In the genomic region with DNA sequence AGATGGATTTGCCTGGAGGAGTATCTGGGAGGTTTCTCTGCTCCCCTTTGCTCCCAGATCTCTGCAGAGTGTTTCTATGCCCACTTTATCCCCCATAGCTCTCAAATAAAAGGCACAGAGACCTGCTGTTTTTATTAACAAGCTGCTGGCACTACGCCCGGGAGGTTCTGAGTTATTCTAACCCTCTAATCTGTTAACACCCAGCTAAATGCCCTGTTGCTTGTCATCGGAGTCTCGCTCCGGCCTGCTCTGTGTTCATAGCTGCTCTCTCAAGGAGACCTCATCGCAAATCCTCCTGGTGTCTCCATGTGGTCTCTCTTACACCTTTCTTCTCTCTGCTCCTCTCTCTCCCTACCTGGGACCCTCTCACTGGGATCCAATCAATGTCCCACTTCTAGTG, we compare ENCODE assay signal across 12 mouse cellular contexts. TPM values are rescaled to one million over a fixed set of nuclear protein-coding genes. Genes with fewer than 3 reads are reported as not detected.
DNase-seq lines count a peak whose midpoint lies in the region; ATAC-seq and TF ChIP-seq lines count a peak whose summit lies in the region.
"Had no signal": no experiment of that assay in that cellular context is flagged by ENCODE, and none has a peak within 500 bp of the region (broad histone marks: within the 10 kb centered on the region; RNA-seq: fewer than 3 reads in every experiment).

No protein-coding gene starts in this region.

- no peaks in the 10 kb centered on the region for H3K36me3 ChIP-seq in heart, embryonic 12.5 days
- H3K36me3 ChIP-seq in limb, embryonic 13.5 days = no peaks in the 10 kb centered on the region
- no peaks in the 10 kb centered on the region for H3K36me3 ChIP-seq in thymus, adult 2 months (ENCODE audit: control insufficient read depth, insufficient read depth, low read length)
- H3K36me3 ChIP-seq: intestine, embryonic 15.5 days had no signal

- H3K27ac ChIP-seq in heart, embryonic 12.5 days (ENCODE audit: poor library complexity, severe bottlenecking) = peak overlapping the region; percentile 79
- H3K27ac ChIP-seq in limb, embryonic 13.5 days = no peak overlapping the region
- H3K27ac ChIP-seq in thymus, adult 2 months (ENCODE audit: control insufficient read depth, insufficient read depth, low read length) = no peak overlapping the region
- H3K27ac ChIP-seq: intestine, embryonic 15.5 days had no signal

- peaks cover 14% of the 10 kb centered on the region for H3K4me1 ChIP-seq in heart, embryonic 12.5 days (replicated peaks)
- peaks cover 31% of the 10 kb centered on the region for H3K4me1 ChIP-seq in limb, embryonic 13.5 days
- 0 out of 2 replicates have a peak, but pooled peaks cover 2% of the 10 kb centered on the region for H3K4me1 ChIP-seq in thymus, adult 2 months (replicated peaks; ENCODE audit: control insufficient read depth, insufficient read depth, low read length)
- H3K4me1 ChIP-seq: intestine, embryonic 15.5 days had no signal

- no peaks in the 10 kb centered on the region for H3K27me3 ChIP-seq in heart, embryonic 12.5 days (replicated peaks)
- no peaks in the 10 kb centered on the region for H3K27me3 ChIP-seq in limb, embryonic 13.5 days
- no peaks in the 10 kb centered on the region for H3K27me3 ChIP-seq in thymus, adult 2 months (ENCODE audit: control insufficient read depth, insufficient read depth, low read length)
- H3K27me3 ChIP-seq: intestine, embryonic 15.5 days had no signal

- peak overlapping the region; percentile 50 for H3K9ac ChIP-seq in heart, embryonic 12.5 days
- no peak overlapping the region for H3K9ac ChIP-seq in limb, embryonic 13.5 days
- H3K9ac ChIP-seq: intestine, embryonic 15.5 days had no signal

- peak; percentile 73; the same call in 1 of the 2 replicates for ATAC-seq in heart, embryonic 12.5 days (ENCODE audit: insufficient number of reproducible peaks, low FRiP score)
- ATAC-seq in limb, embryonic 13.5 days (ENCODE audit: low FRiP score, low read depth) = peak; percentile 32; the same call in 1 of the 2 replicates
- ATAC-seq: intestine, embryonic 15.5 days; Patski had no signal

- peak overlapping the region; percentile 22 for H3K4me2 ChIP-seq in heart, embryonic 12.5 days
- 0 out of 2 replicates have a peak overlapping the region, but pooled peaks have one; percentile 0 for H3K4me2 ChIP-seq in limb, embryonic 13.5 days (replicated peaks)
- H3K4me2 ChIP-seq: intestine, embryonic 15.5 days had no signal

- peak; percentile 18 to 39 for DNase-seq in cerebellum, postnatal 10 days
- DNase-seq in cerebellum, adult 8-10 months = no peak
- peak; percentile 25 for DNase-seq in lung, postnatal 10 days
- no peak for DNase-seq in lung, postnatal 14 days
- DNase-seq in thymus, adult 2 months = no peak
- DNase-seq in gastrocnemius, adult 8-10 months (ENCODE audit: low spot score in 2 of 2) = no peak
- DNase-seq: lung, postnatal 36 days had no signal

- WGBS in heart, embryonic 12.5 days = 23% methylated on average over 6 of the region's 6 CpGs
- 37% methylated on average over 6 of the region's 6 CpGs for WGBS in limb, embryonic 13.5 days
- 98% methylated on average over 6 of the region's 6 CpGs for WGBS in thymus, adult 2 months

- no peak for TF ChIP-seq CTCF in thymus, adult 2 months (IDR thresholded peaks at IDR 0.05; ENCODE audit: borderline replicate concordance, control insufficient read depth, extremely low read depth, insufficient read depth, low read length, poor library complexity)

- H3K9me3 ChIP-seq in heart, embryonic 12.5 days (replicated peaks) = no peaks in the 10 kb centered on the region
- H3K9me3 ChIP-seq in limb, embryonic 13.5 days = no peaks in the 10 kb centered on the region
- H3K9me3 ChIP-seq: intestine, embryonic 15.5 days had no signal

- no peak for TF ChIP-seq POLR2A in thymus, adult 2 months (IDR thresholded peaks at IDR 0.05; ENCODE audit: control insufficient read depth, extremely low read depth, insufficient read depth, low read length, poor library complexity)

- no peak overlapping the region for H3K4me3 ChIP-seq in heart, embryonic 12.5 days
- no peak overlapping the region for H3K4me3 ChIP-seq in limb, embryonic 13.5 days
- no peak overlapping the region for H3K4me3 ChIP-seq in thymus, adult 2 months (ENCODE audit: control insufficient read depth, insufficient read depth, low read length)
- H3K4me3 ChIP-seq: intestine, embryonic 15.5 days; myocyte had no signal

RNA-seq across cellular contexts. Expression of a gene that starts 26.4 kb away (rescaled TPM):
- 21.7 and 22.6 TPM in 2 replicates for polyA plus RNA-seq in heart, embryonic 12.5 days (2016; fragmentation: Nextera tagmentation; extraction: Ambion mirVana)
- 54.7 and 55.3 TPM in 2 replicates for polyA plus RNA-seq in limb, embryonic 13.5 days (2015; fragmentation: Nextera tagmentation; extraction: Ambion mirVana)
- 14.4 and 20.4 TPM in 2 replicates for polyA plus RNA-seq in thymus, adult 2 months (2012; rRNA removed)
- total RNA-seq in gastrocnemius, adult 8-10 months (2022) = 1 to 10 TPM; 5.0 to 8.5 (median 6.9) TPM

RNA-seq across cellular contexts. Expression of a gene that starts 27.0 kb away (rescaled TPM):
- polyA plus RNA-seq in heart, embryonic 12.5 days (2016; fragmentation: Nextera tagmentation; extraction: Ambion mirVana) = 79.7 and 80.8 TPM in 2 replicates
- polyA plus RNA-seq in limb, embryonic 13.5 days (2015; fragmentation: Nextera tagmentation; extraction: Ambion mirVana) = 69.9 and 75.0 TPM in 2 replicates
- 43.3 and 50.9 TPM in 2 replicates for polyA plus RNA-seq in thymus, adult 2 months (2012; rRNA removed)
- total RNA-seq in gastrocnemius, adult 8-10 months (2022) = 10 to 100 TPM; 32.4 to 42.5 (median 39.8) TPM

Comparison
In these comparisons a context has a peak if more than half of its experiments do, and no peak if none do; other contexts are left out.
1. DNase-seq: peak in cerebellum, postnatal 10 days (2 of 2) and lung, postnatal 10 days (single experiment); none in cerebellum, adult 8-10 months (single experiment), lung, postnatal 14 days (single experiment), thymus, adult 2 months (single experiment) and gastrocnemius, adult 8-10 months (0 of 2).